Mouse (Mus musculus): ENCODE measurements around the gene Npw.

DNA sequence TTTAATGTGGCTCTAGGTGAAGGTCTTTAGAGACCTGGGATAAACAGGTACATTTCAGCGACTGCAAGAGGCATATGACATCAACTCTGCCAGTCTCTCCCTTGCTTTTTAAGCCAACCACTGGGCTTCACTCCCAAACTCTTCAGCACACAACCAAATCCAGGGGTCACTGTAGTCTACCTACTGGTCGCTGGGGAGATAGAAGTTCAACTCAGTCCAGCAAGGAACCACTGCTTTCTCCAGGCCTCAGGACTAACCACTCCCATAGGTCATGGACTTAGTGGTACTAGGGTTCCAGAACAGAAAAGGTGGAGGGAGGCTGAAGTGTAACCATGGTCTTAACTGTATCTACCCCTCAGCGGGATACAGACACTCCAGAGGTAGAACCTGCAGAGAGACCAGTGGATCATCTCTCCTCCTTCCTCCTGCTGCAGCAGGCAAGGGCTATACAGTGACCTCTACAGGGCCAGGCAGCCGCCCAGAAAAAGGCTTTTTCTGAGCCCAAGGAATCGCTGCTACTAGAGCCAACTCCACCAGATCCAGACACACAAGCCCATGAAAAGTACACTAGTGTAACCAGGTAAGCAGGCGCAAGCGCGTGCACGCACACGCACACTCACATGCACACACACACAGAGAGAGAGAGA lies 9.4 kb downstream of the Npw start:
- no peak for TF ChIP-seq POLR2A (IDR thresholded peaks at IDR 0.05; ENCODE audit: control insufficient read depth, low read depth, low read length)
- no peak for TF ChIP-seq CTCF (IDR thresholded peaks at IDR 0.05; ENCODE audit: control insufficient read depth, insufficient read depth, insufficient replicate concordance, low read depth, low read length)
